ENCODE assay signal across 23 mouse cellular contexts in genomic region chr1:74501106-74501505, GRCm38 (mm10). TPM values are rescaled to one million over a fixed set of nuclear protein-coding genes. Genes with fewer than 3 reads are reported as not detected.
"Had no signal": no experiment of that assay in that cellular context is flagged by ENCODE, and none has a peak within 500 bp of the region (broad histone marks: within the 10 kb centered on the region; RNA-seq: fewer than 3 reads in every experiment).

No protein-coding gene starts in this region.

- ATAC-seq: liver, embryonic 12.5 days; midbrain, embryonic 13.5 days; midbrain, embryonic 16.5 days had no signal

- H3K27ac ChIP-seq: limb, embryonic 10.5 days; limb, embryonic 13.5 days; liver, embryonic 12.5 days; liver, embryonic 15.5 days; lung, embryonic 15.5 days; midbrain, embryonic 10.5 days; midbrain, embryonic 13.5 days; stomach, postnatal 0 days had no signal

- H3K4me2 ChIP-seq: limb, embryonic 13.5 days; liver, embryonic 12.5 days; liver, embryonic 15.5 days; lung, embryonic 15.5 days; midbrain, embryonic 13.5 days had no signal

- DNase-seq: kidney, adult 9 months; kidney, postnatal 10 days; kidney, postnatal 36 days; liver; lung, adult 18-20 months; lung, postnatal 10 days; lung, postnatal 36 days; thymus, adult 2 months; thymus, postnatal 14 days; thymus, postnatal 4 days had no signal

- H3K9ac ChIP-seq: limb, embryonic 13.5 days; liver, embryonic 12.5 days; liver, embryonic 15.5 days; lung, embryonic 15.5 days; midbrain, embryonic 13.5 days had no signal

- H3K4me3 ChIP-seq: limb, embryonic 10.5 days; limb, embryonic 13.5 days; liver, embryonic 12.5 days; liver, embryonic 15.5 days; lung, embryonic 15.5 days; megakaryocyte, embryonic 14.5 days; midbrain, embryonic 10.5 days; midbrain, embryonic 13.5 days had no signal

- H3K9me3 ChIP-seq: limb, embryonic 10.5 days; limb, embryonic 13.5 days; liver, embryonic 12.5 days; liver, embryonic 15.5 days; lung, embryonic 15.5 days; megakaryocyte, embryonic 14.5 days; midbrain, embryonic 10.5 days; midbrain, embryonic 13.5 days had no signal

- H3K27me3 ChIP-seq: limb, embryonic 13.5 days; liver, embryonic 12.5 days; liver, embryonic 15.5 days; lung, embryonic 15.5 days; megakaryocyte, embryonic 14.5 days; midbrain, embryonic 13.5 days had no signal

RNA-seq across cellular contexts. Expression of gene Plcd4, which starts 41.6 kb away (rescaled TPM):
- polyA plus RNA-seq: small intestine, adult 2 months; spleen, adult 2 months; stomach, embryonic 14.5 days had no signal
